In genomic region chr11:77791241-77791727, GRCm38 (mm10) we compare ENCODE assay signal across 8 mouse cellular contexts. TPM values are rescaled to one million over a fixed set of nuclear protein-coding genes. Genes with fewer than 3 reads are reported as not detected.
DNase-seq lines count a peak whose midpoint lies in the region; ATAC-seq and TF ChIP-seq lines count a peak whose summit lies in the region.

No protein-coding gene starts in this region.

- peak; percentile 51; the same call in 1 of the 2 replicates for ATAC-seq in intestine, embryonic 14.5 days (replicated peaks; ENCODE audit: low FRiP score, low TSS enrichment, low read depth)
- ATAC-seq in intestine, postnatal 0 days: no peak
- peak; percentile 10; the same call in 1 of the 2 replicates for ATAC-seq in liver, embryonic 11.5 days (replicated peaks; ENCODE audit: low FRiP score)

- no peak overlapping the region for H3K4me2 ChIP-seq in intestine, embryonic 14.5 days (ENCODE audit: low read length)
- no peak overlapping the region for H3K4me2 ChIP-seq in intestine, postnatal 0 days (replicated peaks; ENCODE audit: low read depth)
- H3K4me2 ChIP-seq in liver, embryonic 11.5 days: peak overlapping the region; percentile 56

- TF ChIP-seq CTCF in intestine, postnatal 0 days (IDR thresholded peaks at IDR 0.05; ENCODE audit: low read depth): no peak

- H3K27ac ChIP-seq in intestine, embryonic 14.5 days (ENCODE audit: low read depth): peak overlapping the region; percentile 64
- no peak overlapping the region; the same call in 1 of the 2 replicates for H3K27ac ChIP-seq in intestine, postnatal 0 days (ENCODE audit: low read depth, low read length)
- H3K27ac ChIP-seq in hindbrain, embryonic 10.5 days: peak overlapping the region; percentile 74
- H3K27ac ChIP-seq in liver, embryonic 11.5 days (ENCODE audit: low read depth, low read length): peak overlapping the region; percentile 91

- no peaks in the 10 kb centered on the region for H3K9me3 ChIP-seq in intestine, embryonic 14.5 days (ENCODE audit: control insufficient read depth, low read length)
- no peaks in the 10 kb centered on the region for H3K9me3 ChIP-seq in intestine, postnatal 0 days (ENCODE audit: control insufficient read depth)
- no peaks in the 10 kb centered on the region for H3K9me3 ChIP-seq in hindbrain, embryonic 10.5 days
- no peaks in the 10 kb centered on the region for H3K9me3 ChIP-seq in liver, embryonic 11.5 days (ENCODE audit: control insufficient read depth, low read length)

- WGBS in intestine, embryonic 14.5 days: 52% methylated on average over 8 of the region's 8 CpGs
- 54% methylated on average over 8 of the region's 8 CpGs for WGBS in intestine, postnatal 0 days
- WGBS in hindbrain, embryonic 10.5 days: 33% methylated on average over 8 of the region's 8 CpGs
- WGBS in liver, embryonic 11.5 days: 28% methylated on average over 8 of the region's 8 CpGs

- H3K4me3 ChIP-seq in intestine, embryonic 14.5 days (ENCODE audit: low read depth, low read length): no peak overlapping the region
- H3K4me3 ChIP-seq in intestine, postnatal 0 days (ENCODE audit: low read depth, low read length): no peak overlapping the region
- no peak overlapping the region for H3K4me3 ChIP-seq in hindbrain, embryonic 10.5 days
- no peak overlapping the region for H3K4me3 ChIP-seq in liver, embryonic 11.5 days (ENCODE audit: low read depth, low read length)

- H3K36me3 ChIP-seq in intestine, embryonic 14.5 days (ENCODE audit: control insufficient read depth, insufficient read depth, low read length): no peaks in the 10 kb centered on the region
- no peaks in the 10 kb centered on the region; the same call in 1 of the 2 replicates for H3K36me3 ChIP-seq in intestine, postnatal 0 days (ENCODE audit: control insufficient read depth, insufficient read depth)
- H3K36me3 ChIP-seq in hindbrain, embryonic 10.5 days: no peaks in the 10 kb centered on the region
- no peaks in the 10 kb centered on the region for H3K36me3 ChIP-seq in liver, embryonic 11.5 days (ENCODE audit: control insufficient read depth, insufficient read depth, low read length)

- H3K27me3 ChIP-seq in intestine, embryonic 14.5 days (replicated peaks; ENCODE audit: control insufficient read depth, insufficient read depth, low read length): no peaks in the 10 kb centered on the region
- no peaks in the 10 kb centered on the region for H3K27me3 ChIP-seq in intestine, postnatal 0 days (replicated peaks; ENCODE audit: control insufficient read depth, insufficient read depth, low read length)
- H3K27me3 ChIP-seq in hindbrain, embryonic 10.5 days (ENCODE audit: insufficient read depth, poor library complexity, severe bottlenecking): no peaks in the 10 kb centered on the region
- H3K27me3 ChIP-seq in liver, embryonic 11.5 days (replicated peaks; ENCODE audit: control insufficient read depth, insufficient read depth, low read length): no peaks in the 10 kb centered on the region

- H3K9ac ChIP-seq in intestine, embryonic 14.5 days (ENCODE audit: low read length): no peak overlapping the region
- H3K9ac ChIP-seq in intestine, postnatal 0 days (ENCODE audit: low read depth, low read length): no peak overlapping the region
- H3K9ac ChIP-seq in liver, embryonic 11.5 days (ENCODE audit: low read depth, low read length): peak overlapping the region; percentile 75

- DNase-seq in intestine, embryonic 14.5 days (ENCODE audit: low spot score): peak; percentile 55
- DNase-seq in brain, adult 2 months (ENCODE audit: low read depth, low spot score): peak; percentile 40
- peak; percentile 38 for DNase-seq in hindbrain, embryonic 10.5 days (ENCODE audit: low spot score)
- no peak for DNase-seq in liver, embryonic 11.5 days (ENCODE audit: low spot score)
- peak; percentile 8 for DNase-seq in thymus, postnatal 0 days (ENCODE audit: low spot score)
- DNase-seq in right cerebral cortex, postnatal 36 days (ENCODE audit: low spot score in 2 of 2): no peak
- no peak for DNase-seq in gastrocnemius, postnatal 25 days

- peaks cover 23% of the 10 kb centered on the region for H3K4me1 ChIP-seq in intestine, embryonic 14.5 days (replicated peaks; ENCODE audit: control insufficient read depth, insufficient read depth, low read length)
- 0 out of 2 replicates have a peak, but pooled peaks cover 9% of the 10 kb centered on the region for H3K4me1 ChIP-seq in intestine, postnatal 0 days (replicated peaks; ENCODE audit: control insufficient read depth, insufficient read depth, low read length)
- H3K4me1 ChIP-seq in hindbrain, embryonic 10.5 days (replicated peaks): peaks cover 44% of the 10 kb centered on the region
- peaks cover 62% of the 10 kb centered on the region for H3K4me1 ChIP-seq in liver, embryonic 11.5 days (replicated peaks; ENCODE audit: control insufficient read depth, insufficient read depth, low read length)

RNA-seq across cellular contexts. Expression of gene Gm10277, which starts 3.7 kb away (rescaled TPM):
- polyA plus RNA-seq in intestine, embryonic 14.5 days (2014; fragmentation: Nextera tagmentation; extraction: Ambion mirVana): 1.0 and 1.3 TPM in 2 replicates
- 0.53 and 0.72 TPM in 2 replicates for polyA plus RNA-seq in intestine, postnatal 0 days (2015; fragmentation: Nextera tagmentation; extraction: Ambion mirVana)
- 1.5 and 2.0 TPM in 2 replicates for polyA plus RNA-seq in hindbrain, embryonic 10.5 days (2016; fragmentation: Nextera tagmentation; extraction: Ambion mirVana)
- polyA plus RNA-seq in liver, embryonic 11.5 days (2014; fragmentation: Nextera tagmentation; extraction: Ambion mirVana): 1.5 and 2.0 TPM in 2 replicates
- polyA plus RNA-seq in thymus, postnatal 0 days (2015; fragmentation: Nextera tagmentation; extraction: Ambion mirVana): 0.39 and 1.1 TPM in 2 replicates
- total RNA-seq in gastrocnemius, postnatal 25 days (2021): not detected

RNA-seq across cellular contexts. Expression of gene Myo18a, which starts 28.2 kb away (rescaled TPM):
- 21.1 and 24.9 TPM in 2 replicates for polyA plus RNA-seq in intestine, embryonic 14.5 days (2014; fragmentation: Nextera tagmentation; extraction: Ambion mirVana)
- 25.4 and 30.7 TPM in 2 replicates for polyA plus RNA-seq in intestine, postnatal 0 days (2015; fragmentation: Nextera tagmentation; extraction: Ambion mirVana)
- polyA plus RNA-seq in hindbrain, embryonic 10.5 days (2016; fragmentation: Nextera tagmentation; extraction: Ambion mirVana): 29.7 and 32.9 TPM in 2 replicates
- polyA plus RNA-seq in liver, embryonic 11.5 days (2014; fragmentation: Nextera tagmentation; extraction: Ambion mirVana): 37.1 and 38.3 TPM in 2 replicates
- 25.5 and 27.5 TPM in 2 replicates for polyA plus RNA-seq in thymus, postnatal 0 days (2015; fragmentation: Nextera tagmentation; extraction: Ambion mirVana)
- 100 to 1,000 TPM; 329 to 377 TPM for total RNA-seq in gastrocnemius, postnatal 25 days (2021)

Comparison
In these comparisons a context has a peak if more than half of its experiments do, and no peak if none do; other contexts are left out.
1. DNase-seq: peak in intestine, embryonic 14.5 days (single experiment), brain, adult 2 months (single experiment), hindbrain, embryonic 10.5 days (single experiment) and thymus, postnatal 0 days (single experiment); none in liver, embryonic 11.5 days (single experiment), right cerebral cortex, postnatal 36 days (0 of 2) and gastrocnemius, postnatal 25 days (single experiment).